Mouse (Mus musculus) left cerebral cortex, adult 2 months (tissue): ENCODE measurements around the gene Ap3d1. TPM values are rescaled to one million over a fixed set of nuclear protein-coding genes. Genes with fewer than 3 reads are reported as not detected.

Experiments
- DNase-seq, 2 experiments: peaks; one replicate each; pipeline ENCODE4 v3.0.0; 2021 to 2022; ENCODE audit warnings: low spot score in 2 of 2, mixed read lengths in 1 of 2; ENCODE audit errors: extremely low spot score in 1 of 2
- H3K27ac ChIP-seq: fragments of 200-600 bp; 2 replicates; pipeline ENCODE4 v1.8.1; 2022
- H3K4me3 ChIP-seq: fragments of 200-600 bp; 2 replicates; pipeline ENCODE4 v1.8.1; 2022
- CTCF ChIP-seq: fragments of 200-600 bp; IDR thresholded peaks from 2 replicates; pipeline ENCODE4 v1.8.1; 2022; ENCODE audit warnings: antibody characterized with exemption, mild to moderate bottlenecking, moderate library complexity
- intact Hi-C: fragments of 180-260 bp; cut with DNase I; formaldehyde crosslinking; loops from one replicate; pipeline ENCODE4 v1.15.1; 2025
- total RNA-seq, 2 experiments: library from RNA; stranded (reverse); gene quantifications; 2 replicates each; pipeline ENCODE4 v1.2.3; 2021

Ap3d1 gene
- total RNA-seq, 2 experiments from 2014 or later, result 150 to 151 TPM

GRCm38 (mm10) chr10:80661149-80661548 is 80.9 kb downstream of the Ap3d1 start:
- no peak overlapping the region for H3K27ac ChIP-seq
- DNase-seq, result no peak
- intact Hi-C loops, result no loop called here

GRCm38 (mm10) chr10:80659213-80659612 is 82.9 kb downstream of the Ap3d1 start:
- Histone ChIP-seq H3K27ac (no peak overlapping the region), H3K4me3 (peak overlapping the region; percentile 40; the same call in 1 of the 2 replicates)
- TF ChIP-seq CTCF, result peak; percentile 93
- intact Hi-C loops, result loop anchor here (1.0 to 5.0 kb wide), 2 partner anchors 29 to 43 kb away; partner anchors contain the start of genes Izumo4 and Mob3a
- DNase-seq, result peak; percentile 65 to 74

More at GRCm38 (mm10) chr10:80661149-80661548, 80.9 kb downstream of the Ap3d1 start:
- H3K4me3 ChIP-seq, result no peak overlapping the region
- TF ChIP-seq CTCF, result peak; percentile 66

DNA sequence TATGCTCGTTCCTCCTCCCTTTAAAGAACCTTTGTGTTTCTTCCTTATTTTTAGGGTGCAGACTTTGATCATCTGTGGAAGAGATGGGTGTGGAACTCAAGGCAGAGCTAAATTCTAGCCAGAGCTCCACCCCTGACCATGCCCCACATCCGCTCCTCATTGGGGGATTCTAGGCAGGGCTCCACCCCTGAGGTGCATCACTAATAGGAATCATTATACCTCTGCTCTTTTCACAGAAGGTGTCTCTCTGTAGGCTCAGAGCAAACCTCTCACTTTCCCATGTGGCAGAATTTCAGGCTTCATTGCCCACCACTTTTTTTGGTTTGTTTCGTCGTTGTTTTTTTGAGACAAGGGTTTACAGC is 83.2 kb downstream of the Ap3d1 start:
- Histone ChIP-seq H3K4me3 (no peak overlapping the region), H3K27ac (no peak overlapping the region)
- no peak for TF ChIP-seq CTCF
- intact Hi-C loops, result loop anchor here (1.0 to 5.0 kb wide), 2 partner anchors 29 to 43 kb away; partner anchors contain the start of genes Izumo4 and Mob3a
- no peak for DNase-seq

- no peak for DNase-seq
- H3K4me3 ChIP-seq, result no peak overlapping the region
- no peak overlapping the region for H3K27ac ChIP-seq
- no peak for TF ChIP-seq CTCF
- intact Hi-C loops, result loop anchor here (5.0 kb wide), 1 partner anchor 44 kb away; the partner anchor contains the start of genes Izumo4 and Mob3a
Observed at GRCm38 (mm10) chr10:80658194-80658840, 83.7 kb downstream of the Ap3d1 start.

Other genes starting within 250 kb of the Ap3d1 start
- gene Onecut3, start 247.4 kb downstream of the Ap3d1 start, total RNA-seq, result not detected
- gene Atp8b3, start 203.1 kb downstream of the Ap3d1 start, total RNA-seq, result under 1 TPM; 0.11 to 0.63 TPM
- 10 to 100 TPM; 46.5 to 51.3 TPM for gene Rexo1, start 180.7 kb downstream of the Ap3d1 start, total RNA-seq
- gene Klf16, start 164.9 kb downstream of the Ap3d1 start, total RNA-seq, result 10 to 100 TPM; 48.2 to 59.7 TPM
- 100 to 1,000 TPM; 185 to 191 TPM for gene Abhd17a, start 151.9 kb downstream of the Ap3d1 start, total RNA-seq
- 10 to 100 TPM; 41.5 to 44.8 TPM for gene Scamp4, start 139.4 kb downstream of the Ap3d1 start, total RNA-seq
- gene Adat3, start 139.4 kb downstream of the Ap3d1 start, total RNA-seq, result 1 to 10 TPM; 1.3 to 5.6 TPM
- gene Gm49322, start 136.2 kb downstream of the Ap3d1 start, total RNA-seq, result 1 to 10 TPM; 2.7 to 4.2 TPM
- gene Csnk1g2, start 119.4 kb downstream of the Ap3d1 start, total RNA-seq, result 100 to 1,000 TPM; 244 to 251 TPM
- gene Btbd2, start 85.2 kb downstream of the Ap3d1 start, total RNA-seq, result 10 to 100 TPM; 85.1 to 96.7 TPM
- gene Mknk2, start 64.2 kb downstream of the Ap3d1 start, total RNA-seq, result 10 to 100 TPM; 42.8 to 48.8 TPM
- gene Mob3a, start 40.3 kb downstream of the Ap3d1 start, total RNA-seq, result 10 to 100 TPM; 13.6 to 15.5 TPM
- gene Izumo4, start 40.1 kb downstream of the Ap3d1 start, total RNA-seq, result 10 to 100 TPM; 45.0 to 46.0 TPM
- gene Dot1l, start 12.9 kb upstream of the Ap3d1 start, total RNA-seq, result 10 to 100 TPM; 64.6 to 75.3 TPM
- 10 to 100 TPM; 42.0 to 48.7 TPM for gene Sf3a2, start 55.9 kb upstream of the Ap3d1 start, total RNA-seq
- gene Plekhj1, start 56.4 kb upstream of the Ap3d1 start, total RNA-seq, result 10 to 100 TPM; 68.2 to 71.0 TPM
- 1 to 10 TPM; 1.9 to 3.8 TPM for gene Amh, start 63.0 kb upstream of the Ap3d1 start, total RNA-seq
- gene Jsrp1, start 71.2 kb upstream of the Ap3d1 start, total RNA-seq, result 1 to 10 TPM; 5.9 to 7.4 TPM
- gene Oaz1, start 84.4 kb upstream of the Ap3d1 start, total RNA-seq, result 100 to 1,000 TPM; 476 to 536 TPM
- gene Lingo3, start 101.8 kb upstream of the Ap3d1 start, total RNA-seq, result 10 to 100 TPM; 38.3 to 42.8 TPM
- 10 to 100 TPM; 40.0 to 43.2 TPM for gene Lsm7, start 112.9 kb upstream of the Ap3d1 start, total RNA-seq
- 10 to 100 TPM; 55.6 to 62.5 TPM for gene Sppl2b, start 113.0 kb upstream of the Ap3d1 start, total RNA-seq
- under 1 TPM; 0.18 to 0.19 TPM for gene Tmprss9, start 129.6 kb upstream of the Ap3d1 start, total RNA-seq
- gene Timm13, start 158.7 kb upstream of the Ap3d1 start, total RNA-seq, result 100 to 1,000 TPM; 136 to 138 TPM
- gene Lmnb2, start 176.0 kb upstream of the Ap3d1 start, total RNA-seq, result 10 to 100 TPM; 20.0 to 20.3 TPM
- gene Gadd45b, start 187.8 kb upstream of the Ap3d1 start, total RNA-seq, result 10 to 100 TPM; 24.0 to 36.0 TPM